Mouse (Mus musculus): Measurements from ENCODE around the gene Smarca5.

The Smarca5 gene

GRCm38 (mm10) chr8:80739155-80739924 is at the start of gene Smarca5:
Smarca5 (minus strand) TSS chr8:80739497.
- DNase-seq (ENCODE audit: low read depth, low spot score) = peak; percentile 94

- no peak for DNase-seq (ENCODE audit: low read depth, low spot score)
Observed at GRCm38 (mm10) chr8:80784559-80784958, 45.3 kb upstream of the Smarca5 start.

GRCm38 (mm10) chr8:80783271-80783670 is 44.0 kb upstream of the Smarca5 start:
- DNase-seq (ENCODE audit: low read depth, low spot score) = no peak

GRCm38 (mm10) chr8:80781338-80781737 is 42.0 kb upstream of the Smarca5 start:
- no peak for DNase-seq (ENCODE audit: low read depth, low spot score)

- no peak for DNase-seq (ENCODE audit: low read depth, low spot score)
Observed at GRCm38 (mm10) chr8:80780271-80780670, 41.0 kb upstream of the Smarca5 start.

- DNase-seq (ENCODE audit: low read depth, low spot score) = no peak
Observed at GRCm38 (mm10) chr8:80776436-80776835, 37.1 kb upstream of the Smarca5 start.

GRCm38 (mm10) chr8:80772732-80773460 is 33.6 kb upstream of the Smarca5 start:
- DNase-seq (ENCODE audit: low read depth, low spot score) = peak; percentile 52

- no peak for DNase-seq (ENCODE audit: low read depth, low spot score)
Observed at GRCm38 (mm10) chr8:80768451-80768850, 29.2 kb upstream of the Smarca5 start.

- DNase-seq (ENCODE audit: low read depth, low spot score) = peak; percentile 79
Observed at GRCm38 (mm10) chr8:80753017-80753715, 13.9 kb upstream of the Smarca5 start.

- no peak for DNase-seq (ENCODE audit: low read depth, low spot score)
Observed at GRCm38 (mm10) chr8:80752429-80752828, 13.1 kb upstream of the Smarca5 start.

GRCm38 (mm10) chr8:80749091-80749490 is 9.8 kb upstream of the Smarca5 start:
- DNase-seq (ENCODE audit: low read depth, low spot score) = no peak

- no peak for DNase-seq (ENCODE audit: low read depth, low spot score)
Observed at GRCm38 (mm10) chr8:80739932-80740331, 635 bp upstream of the Smarca5 start.

- DNase-seq (ENCODE audit: low read depth, low spot score) = peak; percentile 82
Observed at GRCm38 (mm10) chr8:80738388-80739154, 726 bp downstream of the Smarca5 start.

- DNase-seq (ENCODE audit: low read depth, low spot score) = no peak
Observed at GRCm38 (mm10) chr8:80738046-80738387, 1.3 kb downstream of the Smarca5 start.

- DNase-seq (ENCODE audit: low read depth, low spot score) = peak; percentile 18
Observed at GRCm38 (mm10) chr8:80732326-80732725, 7.0 kb downstream of the Smarca5 start.

GRCm38 (mm10) chr8:80714461-80714860 is 24.8 kb downstream of the Smarca5 start:
- no peak for DNase-seq (ENCODE audit: low read depth, low spot score)

- DNase-seq (ENCODE audit: low read depth, low spot score) = peak; percentile 29
Observed at GRCm38 (mm10) chr8:80710670-80711400, 28.5 kb downstream of the Smarca5 start.

GRCm38 (mm10) chr8:80688141-80688540 is 51.2 kb downstream of the Smarca5 start:
- peak; percentile 66 for DNase-seq (ENCODE audit: low read depth, low spot score)

GRCm38 (mm10) chr8:80683756-80684335 is 55.5 kb downstream of the Smarca5 start:
- no peak for DNase-seq (ENCODE audit: low read depth, low spot score)

GRCm38 (mm10) chr8:80682594-80682993 is 56.7 kb downstream of the Smarca5 start:
- no peak for DNase-seq (ENCODE audit: low read depth, low spot score)

Measured in A20 (cell line).